Mouse (Mus musculus) ES-Bruce4 (cell line): Measurements from ENCODE around the gene Unc5b. TPM values are rescaled to one million over a fixed set of nuclear protein-coding genes. Genes with fewer than 3 reads are reported as not detected.

Source experiments
- H3K27ac ChIP-seq: 2 replicates; pipeline ENCODE4 v1.5.1; 2012; ENCODE audit warnings: low read length, inconsistent platforms; ENCODE audit not compliant: insufficient read depth
- H3K27me3 ChIP-seq: 2 replicates; pipeline ENCODE4 v1.6.1; 2012; ENCODE audit warnings: mild to moderate bottlenecking, low read length, inconsistent platforms; ENCODE audit not compliant: control insufficient read depth, poor library complexity, insufficient read depth, severe bottlenecking
- H3K36me3 ChIP-seq: 2 replicates; pipeline ENCODE4 v1.6.1; 2012; ENCODE audit warnings: inconsistent platforms, mild to moderate bottlenecking, low read length, moderate library complexity; ENCODE audit not compliant: control insufficient read depth, poor library complexity, insufficient read depth, severe bottlenecking
- H3K4me1 ChIP-seq: one replicate; pipeline ENCODE4 v1.8.1; 2011; ENCODE audit warnings: low read length; ENCODE audit not compliant: control insufficient read depth, insufficient read depth
- H3K4me3 ChIP-seq: 2 replicates; pipeline ENCODE4 v1.5.1; 2011; ENCODE audit warnings: low read depth, mild to moderate bottlenecking, low read length
- H3K9ac ChIP-seq: 2 replicates; pipeline ENCODE4 v1.6.1; 2012; ENCODE audit warnings: low read depth, mild to moderate bottlenecking, inconsistent platforms; ENCODE audit not compliant: poor library complexity, severe bottlenecking
- H3K9me3 ChIP-seq: replicated peaks from 2 replicates; pipeline ENCODE4 v1.6.1; 2012; ENCODE audit warnings: mild to moderate bottlenecking, low read length, inconsistent platforms; ENCODE audit not compliant: control insufficient read depth, poor library complexity, insufficient read depth, severe bottlenecking
- CTCF ChIP-seq: IDR thresholded peaks from one replicate; pipeline ENCODE4 v1.8.1; 2011; ENCODE audit warnings: low read depth, low read length
- EP300 ChIP-seq: IDR thresholded peaks from 2 replicates; pipeline ENCODE4 v1.6.1; 2011; ENCODE audit warnings: low read depth, low read length; ENCODE audit not compliant: insufficient read depth
- POLR2A ChIP-seq: IDR thresholded peaks from one replicate; pipeline ENCODE4 v1.8.1; 2011; ENCODE audit warnings: low read length; ENCODE audit not compliant: insufficient read depth
- polyA plus RNA-seq: library from polyadenylated mRNA; stranded (reverse); fragments of >200 nt; gene quantifications from 2 replicates; pipeline ENCODE4 v1.2.4, GENCODE M21; 2011; ENCODE audit warnings: low read depth; ENCODE audit not compliant: missing spikeins, insufficient read depth, insufficient read length

Unc5b gene
- polyA plus RNA-seq, 1 experiment: 36.7 TPM

GRCm38 (mm10) chr10:60720461-60720860, 110.9 kb downstream of the Unc5b start:
- no peak for TF ChIP-seq POLR2A

GRCm38 (mm10) chr10:60718491-60718890, 112.9 kb downstream of the Unc5b start:
- H3K27ac ChIP-seq: no peak overlapping the region
- no peak overlapping the region for H3K9ac ChIP-seq
- no peaks in the 10 kb centered on the region for H3K36me3 ChIP-seq
- TF ChIP-seq CTCF: no peak
- no peak for TF ChIP-seq POLR2A
- TF ChIP-seq EP300: no peak
- H3K27me3 ChIP-seq: no peaks in the 10 kb centered on the region
- H3K4me1 ChIP-seq: no peaks in the 10 kb centered on the region
- no peak overlapping the region for H3K4me3 ChIP-seq
- H3K9me3 ChIP-seq: peaks cover 21% of the 10 kb centered on the region

More at GRCm38 (mm10) chr10:60720461-60720860, 110.9 kb downstream of the Unc5b start:
- no peaks in the 10 kb centered on the region for H3K27me3 ChIP-seq
- no peak overlapping the region for H3K27ac ChIP-seq
- no peak overlapping the region for H3K9ac ChIP-seq
- no peak overlapping the region for H3K4me3 ChIP-seq
- H3K36me3 ChIP-seq: no peaks in the 10 kb centered on the region
- peaks cover 10% of the 10 kb centered on the region; the same call in 1 of the 2 replicates for H3K9me3 ChIP-seq
- peaks cover 16% of the 10 kb centered on the region for H3K4me1 ChIP-seq

GRCm38 (mm10) chr10:60716449-60716848, 114.9 kb downstream of the Unc5b start:
- no peak overlapping the region for H3K27ac ChIP-seq
- peaks cover 30% of the 10 kb centered on the region for H3K9me3 ChIP-seq
- H3K4me3 ChIP-seq: no peak overlapping the region
- H3K27me3 ChIP-seq: no peaks in the 10 kb centered on the region
- no peaks in the 10 kb centered on the region for H3K4me1 ChIP-seq
- TF ChIP-seq EP300: no peak
- TF ChIP-seq CTCF: no peak
- TF ChIP-seq POLR2A: no peak
- H3K9ac ChIP-seq: no peak overlapping the region
- H3K36me3 ChIP-seq: no peaks in the 10 kb centered on the region

Other genes starting within 250 kb of the Unc5b start
- 0.33 and 0.55 TPM in 2 replicates for gene Cdh23, start 135.1 kb downstream of the Unc5b start, polyA plus RNA-seq
- gene Slc29a3, start 78.8 kb downstream of the Unc5b start, polyA plus RNA-seq: 8.2 and 8.7 TPM in 2 replicates